Mouse (Mus musculus) lung, adult 18-20 months (tissue): ENCODE data around the gene Gm8890.
"Not testable (repeated sequence)": the region's sequence is repeated elsewhere in the genome, so short reads cannot be mapped to it uniquely, and the experiment has no call there.

ENCODE experiments used
- DNase-seq, 2 experiments: peaks; one replicate each; pipeline ENCODE4 v3.0.0; 2022; ENCODE audit warnings: mixed read lengths in 2 of 2

Gene Gm8890

GRCm38 (mm10) chr5:11255733-11256132 lies at the start of gene Gm8890:
Gene Gm8890, plus strand, starts transcription at chr5:11256033.
- not testable (repeated sequence) for DNase-seq

- DNase-seq, result not testable (repeated sequence)
These were observed 388 bp downstream of the Gm8890 start for GRCm38 (mm10) chr5:11256221-11256620.
